Comparison of ENCODE assay signal across 8 mouse cellular contexts in the genomic region with DNA sequence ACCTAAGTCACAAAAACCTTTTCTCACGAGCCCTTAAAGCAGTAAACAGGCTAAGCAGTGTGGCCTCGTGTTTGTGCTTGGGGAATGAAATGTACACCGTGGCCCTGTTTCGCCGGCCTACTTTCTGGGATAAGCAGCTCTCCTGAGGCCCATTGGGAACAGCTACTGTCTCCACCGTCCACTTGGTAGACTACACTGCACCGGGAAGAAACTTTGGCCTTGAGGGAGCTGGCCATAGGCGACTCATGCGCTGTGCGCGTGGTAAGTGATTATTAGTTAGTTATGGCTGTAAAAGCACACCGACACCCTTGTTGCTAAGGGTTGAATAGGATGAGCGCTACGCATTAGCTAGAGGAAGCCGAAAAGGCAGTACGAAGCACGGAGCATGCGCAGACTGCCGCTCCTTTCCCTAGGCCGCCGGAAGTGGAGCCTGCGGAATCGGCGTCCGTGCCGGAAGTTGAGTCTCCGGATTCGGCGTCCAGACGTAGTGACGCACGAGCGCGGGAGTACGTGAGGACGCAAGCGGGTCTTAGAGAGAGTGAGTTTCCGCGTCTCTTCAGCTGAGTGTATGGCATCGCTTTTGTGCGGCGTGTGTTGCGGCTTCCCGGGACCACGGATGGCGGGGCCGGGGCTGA. TPM values are rescaled to one million over a fixed set of nuclear protein-coding genes. Genes with fewer than 3 reads are reported as not detected.
DNase-seq lines count a peak whose midpoint lies in the region; ATAC-seq and TF ChIP-seq lines count a peak whose summit lies in the region.

TSS of gene Rhbdd1 (plus strand) at position 342 of the 635 bp plus-strand sequence.

- H3K9ac ChIP-seq in heart, embryonic 12.5 days = peak within 1 kb of the TSS; percentile 93
- peak within 1 kb of the TSS; percentile 71 for H3K9ac ChIP-seq in kidney, postnatal 0 days (ENCODE audit: low read depth, low read length)
- peak within 1 kb of the TSS; percentile 94 for H3K9ac ChIP-seq in liver, embryonic 11.5 days (ENCODE audit: low read depth, low read length)
- H3K9ac ChIP-seq in stomach, embryonic 14.5 days (replicated peaks; ENCODE audit: low read depth, low read length) = peak within 1 kb of the TSS; percentile 60

- H3K9me3 ChIP-seq in heart, embryonic 12.5 days (replicated peaks) = no peaks in the 10 kb centered on the region
- H3K9me3 ChIP-seq in kidney, postnatal 0 days (replicated peaks; ENCODE audit: low read length) = no peaks in the 10 kb centered on the region
- H3K9me3 ChIP-seq in liver, embryonic 11.5 days (ENCODE audit: control insufficient read depth, low read length) = no peaks in the 10 kb centered on the region
- H3K9me3 ChIP-seq in stomach, embryonic 14.5 days (ENCODE audit: control insufficient read depth, low read depth, low read length) = no peaks in the 10 kb centered on the region

- H3K27ac ChIP-seq in heart, embryonic 12.5 days (ENCODE audit: poor library complexity, severe bottlenecking) = peak within 1 kb of the TSS; percentile 96
- peak within 1 kb of the TSS; percentile 89 for H3K27ac ChIP-seq in kidney, postnatal 0 days
- peak within 1 kb of the TSS; percentile 93 for H3K27ac ChIP-seq in liver, embryonic 11.5 days (ENCODE audit: low read depth, low read length)
- H3K27ac ChIP-seq in stomach, embryonic 14.5 days (ENCODE audit: low read length) = peak within 1 kb of the TSS; percentile 93

- H3K4me3 ChIP-seq in heart, embryonic 12.5 days = peak within 1 kb of the TSS; percentile 89
- H3K4me3 ChIP-seq in kidney, postnatal 0 days (replicated peaks; ENCODE audit: low read depth, low read length) = peak within 1 kb of the TSS; percentile 65
- H3K4me3 ChIP-seq in liver, embryonic 11.5 days (ENCODE audit: low read depth, low read length) = peak within 1 kb of the TSS; percentile 90
- H3K4me3 ChIP-seq in stomach, embryonic 14.5 days (ENCODE audit: low read depth, low read length) = peak within 1 kb of the TSS; percentile 67

- 6% methylated on average over 47 of the region's 47 CpGs for WGBS in heart, embryonic 12.5 days
- 6% methylated on average over 47 of the region's 47 CpGs for WGBS in kidney, postnatal 0 days
- WGBS in liver, embryonic 11.5 days = 6% methylated on average over 47 of the region's 47 CpGs
- WGBS in stomach, embryonic 14.5 days = 5% methylated on average over 47 of the region's 47 CpGs

- TF ChIP-seq CTCF in kidney, postnatal 0 days (IDR thresholded peaks at IDR 0.05; ENCODE audit: low read depth) = no peak

- H3K36me3 ChIP-seq in heart, embryonic 12.5 days = no peaks in the 10 kb centered on the region
- no peaks in the 10 kb centered on the region for H3K36me3 ChIP-seq in kidney, postnatal 0 days (ENCODE audit: insufficient read depth, low read length)
- H3K36me3 ChIP-seq in liver, embryonic 11.5 days (ENCODE audit: control insufficient read depth, insufficient read depth, low read length) = no peaks in the 10 kb centered on the region
- H3K36me3 ChIP-seq in stomach, embryonic 14.5 days (ENCODE audit: control insufficient read depth, insufficient read depth, low read length) = no peaks in the 10 kb centered on the region

- peaks cover 3% of the 10 kb centered on the region; the same call in 1 of the 2 replicates for H3K27me3 ChIP-seq in heart, embryonic 12.5 days (replicated peaks)
- no peaks in the 10 kb centered on the region for H3K27me3 ChIP-seq in kidney, postnatal 0 days (ENCODE audit: insufficient read depth, low read length)
- no peaks in the 10 kb centered on the region for H3K27me3 ChIP-seq in liver, embryonic 11.5 days (replicated peaks; ENCODE audit: control insufficient read depth, insufficient read depth, low read length)
- H3K27me3 ChIP-seq in stomach, embryonic 14.5 days (ENCODE audit: control insufficient read depth, insufficient read depth, low read length) = no peaks in the 10 kb centered on the region

- H3K4me2 ChIP-seq in heart, embryonic 12.5 days = peak within 1 kb of the TSS; percentile 80
- peak within 1 kb of the TSS; percentile 64 for H3K4me2 ChIP-seq in kidney, postnatal 0 days (ENCODE audit: low read length)
- peak within 1 kb of the TSS; percentile 89 for H3K4me2 ChIP-seq in liver, embryonic 11.5 days
- H3K4me2 ChIP-seq in stomach, embryonic 14.5 days (replicated peaks; ENCODE audit: low read depth, low read length) = peak within 1 kb of the TSS; percentile 72

- DNase-seq in CD4-positive helper T cell, adult 2 months (ENCODE audit: low read depth, low spot score) = peak; percentile 97
- DNase-seq in brain, embryonic 18.5 days (ENCODE audit: low read depth, low spot score) = peak; percentile 96
- peak; percentile 98 for DNase-seq in kidney, postnatal 0 days (ENCODE audit: low spot score)
- peak; percentile 92 for DNase-seq in liver, embryonic 11.5 days (ENCODE audit: low spot score)
- peak; percentile 98 for DNase-seq in naive thymus-derived CD4-positive, alpha-beta T cell, adult 2 months (ENCODE audit: low read depth)

- H3K4me1 ChIP-seq in heart, embryonic 12.5 days (replicated peaks) = peaks cover 9% of the 10 kb centered on the region
- no peaks in the 10 kb centered on the region for H3K4me1 ChIP-seq in kidney, postnatal 0 days (replicated peaks; ENCODE audit: insufficient read depth, low read length)
- H3K4me1 ChIP-seq in liver, embryonic 11.5 days (replicated peaks; ENCODE audit: control insufficient read depth, insufficient read depth, low read length) = no peaks in the 10 kb centered on the region
- no peaks in the 10 kb centered on the region; the same call in 1 of the 2 replicates for H3K4me1 ChIP-seq in stomach, embryonic 14.5 days (ENCODE audit: control insufficient read depth, insufficient read depth, low read length)

- peak; percentile 100 for ATAC-seq in erythroid progenitor cell, adult 5-6 weeks (replicated peaks; ENCODE audit: low FRiP score, poor library complexity, severe bottlenecking)
- peak; percentile 99 for ATAC-seq in heart, embryonic 12.5 days (ENCODE audit: insufficient number of reproducible peaks, low FRiP score)
- peak; percentile 98 for ATAC-seq in kidney, postnatal 0 days (replicated peaks; ENCODE audit: low FRiP score, low read depth)
- ATAC-seq in liver, embryonic 11.5 days (replicated peaks; ENCODE audit: low FRiP score) = peak; percentile 98
- ATAC-seq in stomach, embryonic 14.5 days (ENCODE audit: insufficient number of reproducible peaks, insufficient read depth, low FRiP score, low read depth) = peak; percentile 97

RNA-seq across cellular contexts. Expression of gene Rhbdd1, which starts in this region (rescaled TPM):
- 12.2 and 13.0 TPM in 2 replicates for total RNA-seq in erythroid progenitor cell, adult 5-6 weeks (2015; ENCODE audit: low replicate concordance)
- total RNA-seq in erythroid progenitor cell, adult 5-6 weeks (2017; ENCODE audit: low replicate concordance) = 7.1 and 9.8 TPM in 2 replicates
- polyA plus RNA-seq in heart, embryonic 12.5 days (2016; fragmentation: Nextera tagmentation; extraction: Ambion mirVana) = 11.5 and 11.9 TPM in 2 replicates
- polyA plus RNA-seq in kidney, postnatal 0 days (2015; fragmentation: Nextera tagmentation; extraction: Ambion mirVana) = 8.0 and 8.6 TPM in 2 replicates
- polyA plus RNA-seq in liver, embryonic 11.5 days (2014; fragmentation: Nextera tagmentation; extraction: Ambion mirVana) = 10.9 and 12.1 TPM in 2 replicates
- 6.2 and 6.6 TPM in 2 replicates for polyA plus RNA-seq in stomach, embryonic 14.5 days (2014; fragmentation: Nextera tagmentation; extraction: Ambion mirVana)

Comparison
In these comparisons a context has a peak if more than half of its experiments do, and no peak if none do; other contexts are left out.
1. Peak in every context shown above with its lines: DNase-seq, ATAC-seq, H3K4me3 ChIP-seq and H3K27ac ChIP-seq.